Mouse (Mus musculus) lung, postnatal 0 days (tissue): ENCODE measurements at regions not wholly inside any gene's neighbourhood (a gene's known extent, or its start where the extent isn't known, plus 50 kb on each side); places are given as distances from the start of the nearest gene placed in this dataset.
A peak's percentile ranks its signal among the peaks of the same experiment; 100 is the strongest.

ENCODE experiments used
- ATAC-seq: fragments of 200-750 bp; cut with Nextera tagmentation; 2 replicates; pipeline ENCODE4 v1.8.0; 2017; ENCODE audit warnings: moderate library complexity
- DNase-seq: peaks from one replicate; pipeline ENCODE4 v3.0.0-alpha.2; 2016; ENCODE audit warnings: low spot score
- H3K27ac ChIP-seq: fragments of 300-500 bp; sonication (generic); 2 replicates; pipeline ENCODE4 v1.5.1; 2014; ENCODE audit warnings: antibody characterized with exemption, mild to moderate bottlenecking, low read length, mixed read lengths
- H3K27me3 ChIP-seq: fragments of 300-500 bp; sonication (generic); replicated peaks from 2 replicates; pipeline ENCODE4 v1.6.1; 2014; ENCODE audit warnings: low read length, mixed read lengths; ENCODE audit not compliant: insufficient read depth
- H3K36me3 ChIP-seq: fragments of 300-500 bp; sonication (generic); 2 replicates; pipeline ENCODE4 v1.6.1; 2014; ENCODE audit warnings: low read length, mixed read lengths; ENCODE audit not compliant: insufficient read depth
- H3K4me1 ChIP-seq: fragments of 300-500 bp; sonication (generic); 2 replicates; pipeline ENCODE4 v1.6.1; 2014; ENCODE audit warnings: antibody characterized with exemption, low read depth, low read length, mixed read lengths; ENCODE audit not compliant: insufficient read depth
- H3K4me2 ChIP-seq: fragments of 300-500 bp; sonication (generic); replicated peaks from 2 replicates; pipeline ENCODE4 v1.6.1; 2014; ENCODE audit warnings: low read depth, mild to moderate bottlenecking, low read length, moderate library complexity, mixed read lengths
- H3K4me3 ChIP-seq: fragments of 300-500 bp; sonication (generic); 2 replicates; pipeline ENCODE4 v1.5.1; 2014; ENCODE audit warnings: low read depth, low read length
- H3K9ac ChIP-seq: fragments of 300-500 bp; sonication (generic); replicated peaks from 2 replicates; pipeline ENCODE4 v1.6.1; 2014; ENCODE audit warnings: low read depth, mild to moderate bottlenecking
- H3K9me3 ChIP-seq: fragments of 300-500 bp; sonication (generic); 2 replicates; pipeline ENCODE4 v1.6.1; 2016; ENCODE audit warnings: low read length, mixed read lengths
- CTCF ChIP-seq: IDR thresholded peaks from 2 replicates; pipeline ENCODE4 v1.5.1; 2016; ENCODE audit warnings: antibody characterized with exemption, mild to moderate bottlenecking
- EP300 ChIP-seq: IDR thresholded peaks from 2 replicates; pipeline ENCODE4 v1.6.1; 2016; ENCODE audit warnings: antibody characterized with exemption, mild to moderate bottlenecking, control low read depth
- WGBS: fragments of 180-500 bp; shearing (Covaris S2); extraction: QIAGEN DNeasy Blood & Tissue Kit; methylation state at CpG from one replicate; pipeline ENCODE4 v1.1.7; 2014; 5-methylcytosine and 5-hydroxymethylcytosine counted together

DNA sequence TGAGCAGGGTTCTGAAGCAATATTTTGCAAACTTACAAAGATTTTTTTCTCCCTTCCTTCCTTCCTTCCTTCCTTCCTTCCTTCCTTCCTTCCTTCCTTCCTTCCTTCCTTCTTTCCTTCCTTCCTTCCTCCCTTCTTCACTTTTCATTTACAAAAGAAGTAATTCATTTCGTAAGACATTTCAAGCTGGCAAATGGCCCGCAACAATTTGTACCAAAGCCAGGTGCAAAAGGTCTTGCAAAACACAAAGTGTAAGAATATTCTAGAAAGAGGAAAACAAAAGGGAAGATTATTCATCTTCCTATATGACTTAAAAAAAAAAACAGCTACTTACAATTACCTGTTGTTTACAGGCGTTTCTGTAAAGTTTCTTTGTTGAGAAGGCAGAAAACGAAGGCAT, 86.3 kb upstream of the Nr2f2 start:
- Histone ChIP-seq H3K27ac (no peak overlapping the region), H3K4me1 (no peaks in the 10 kb centered on the region), H3K9me3 (no peaks in the 10 kb centered on the region), H3K36me3 (no peaks in the 10 kb centered on the region), H3K9ac (no peak overlapping the region), H3K4me3 (no peak overlapping the region), H3K27me3 (no peaks in the 10 kb centered on the region), H3K4me2 (no peak overlapping the region)
- DNase-seq (no peak), ATAC-seq (no peak)
- WGBS: 61% methylated on average over 4 of the region's 4 CpGs
- TF ChIP-seq EP300 (no peak), CTCF (no peak)

DNA sequence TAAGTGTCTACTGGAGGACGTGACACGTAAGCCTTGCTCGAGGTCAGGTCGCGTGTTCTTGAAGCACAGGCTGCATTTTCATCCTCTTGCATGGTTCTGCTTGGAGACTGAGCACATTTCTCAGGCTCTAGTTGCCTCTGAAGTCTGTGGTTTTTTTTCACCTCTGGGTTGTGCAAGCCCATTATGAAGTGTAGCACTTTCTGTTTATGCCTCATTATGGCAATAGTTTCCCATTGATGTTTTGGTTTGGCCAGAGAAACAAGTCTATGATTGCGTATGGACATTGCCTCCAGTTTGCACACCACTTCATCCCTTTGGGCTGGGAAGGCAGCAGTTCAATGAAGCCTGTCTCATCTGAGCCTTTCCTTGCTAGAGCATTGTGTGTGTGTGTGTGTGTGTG, 72.4 kb upstream of the Nr2f2 start:
- Histone ChIP-seq H3K4me2 (no peak overlapping the region), H3K36me3 (no peaks in the 10 kb centered on the region), H3K9me3 (no peaks in the 10 kb centered on the region), H3K4me1 (no peaks in the 10 kb centered on the region), H3K27me3 (no peaks in the 10 kb centered on the region), H3K4me3 (no peak overlapping the region), H3K27ac (no peak overlapping the region), H3K9ac (no peak overlapping the region)
- no peak for TF ChIP-seq EP300
- no peak for TF ChIP-seq CTCF
- WGBS: 77% methylated on average over 6 of the region's 6 CpGs
- DNase-seq (peak; percentile 62), ATAC-seq (peak; percentile 60)

DNA sequence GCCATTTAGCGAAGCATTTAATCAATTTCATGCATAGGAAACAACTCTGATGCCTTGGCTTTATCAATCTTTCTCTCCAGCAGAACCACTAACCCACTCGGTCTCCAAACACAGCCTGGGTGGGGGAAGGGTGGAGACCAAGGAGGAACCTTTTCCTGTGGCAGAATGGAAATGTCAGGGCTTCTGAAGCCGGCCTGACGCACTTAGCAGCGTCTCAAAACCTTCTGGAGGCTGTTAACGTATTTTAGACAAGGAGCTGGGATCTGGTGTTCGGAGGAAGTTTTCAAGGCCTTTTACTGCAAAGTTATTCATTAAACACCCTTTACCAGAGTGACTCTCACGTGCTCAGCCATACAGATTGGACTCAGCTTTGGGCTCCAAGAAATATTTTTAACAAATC, 67.3 kb upstream of the Nr2f2 start:
- H3K27ac ChIP-seq: no peak overlapping the region
- TF ChIP-seq EP300 (no peak), CTCF (no peak)
- H3K36me3 ChIP-seq: no peaks in the 10 kb centered on the region
- 31% methylated on average over 8 of the region's 8 CpGs for WGBS
- H3K4me3 ChIP-seq: no peak overlapping the region
- H3K9ac ChIP-seq: no peak overlapping the region
- no peaks in the 10 kb centered on the region for H3K4me1 ChIP-seq
- no peaks in the 10 kb centered on the region for H3K9me3 ChIP-seq
- DNase-seq (no peak), ATAC-seq (no peak)
- no peak overlapping the region for H3K4me2 ChIP-seq
- no peaks in the 10 kb centered on the region for H3K27me3 ChIP-seq

DNA sequence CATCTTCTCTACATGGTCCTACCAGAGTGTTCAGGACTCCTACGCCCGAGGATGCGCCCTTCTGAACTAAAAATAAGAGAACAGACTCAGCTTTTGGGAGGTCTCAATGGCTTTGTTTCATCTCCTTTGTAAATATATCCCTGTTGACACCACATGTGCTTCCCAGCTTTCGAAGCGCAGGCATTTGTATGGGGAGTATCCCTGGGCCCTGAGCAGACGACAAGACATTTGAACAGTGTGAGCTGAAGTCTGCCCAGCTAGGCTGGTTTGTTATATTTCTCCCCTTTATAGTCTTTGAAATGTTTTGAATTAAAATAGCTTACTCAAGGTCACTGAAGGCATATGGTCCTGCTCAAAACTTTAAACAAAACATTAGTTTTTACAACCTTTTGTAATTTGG, 66.8 kb upstream of the Nr2f2 start:
- TF ChIP-seq EP300 (no peak), CTCF (no peak)

DNA sequence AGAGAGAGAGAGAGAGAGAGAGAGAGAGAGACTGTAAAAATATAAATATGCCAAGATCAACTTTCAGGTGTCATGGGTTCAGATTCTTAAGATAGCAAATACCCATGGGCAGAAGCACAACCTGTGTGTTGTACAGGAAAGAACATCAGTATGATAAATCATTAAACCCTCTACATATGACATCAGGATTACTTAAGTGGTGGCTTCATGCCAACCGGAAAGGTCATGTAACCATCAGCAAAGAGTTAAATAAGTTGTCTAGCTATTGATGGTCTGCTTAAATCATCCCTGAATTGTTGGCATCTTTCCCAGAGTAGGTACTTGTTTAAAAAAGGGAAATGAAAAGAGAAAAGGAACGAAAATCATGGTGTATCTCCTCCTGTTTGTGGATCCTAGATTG, 65.2 kb upstream of the Nr2f2 start:
- ATAC-seq: no peak
- no peak overlapping the region for H3K4me3 ChIP-seq
- no peak for DNase-seq
- no peaks in the 10 kb centered on the region for H3K27me3 ChIP-seq
- no peaks in the 10 kb centered on the region for H3K9me3 ChIP-seq
- no peaks in the 10 kb centered on the region for H3K4me1 ChIP-seq
- H3K27ac ChIP-seq: no peak overlapping the region
- no peak overlapping the region for H3K4me2 ChIP-seq
- H3K36me3 ChIP-seq: no peaks in the 10 kb centered on the region
- TF ChIP-seq EP300 (no peak), CTCF (no peak)
- no peak overlapping the region for H3K9ac ChIP-seq
- WGBS: 41% methylated on average over 2 of the region's 2 CpGs

More for the DNA sequence above, 66.8 kb upstream of the Nr2f2 start:
- no peaks in the 10 kb centered on the region for H3K36me3 ChIP-seq
- whole genome bisulfite sequencing: 74% methylated on average over 6 of the region's 6 CpGs
- H3K4me2 ChIP-seq: no peak overlapping the region
- ATAC-seq: no peak
- no peaks in the 10 kb centered on the region for H3K27me3 ChIP-seq
- no peak overlapping the region for H3K9ac ChIP-seq
- no peak overlapping the region for H3K4me3 ChIP-seq
- no peaks in the 10 kb centered on the region for H3K4me1 ChIP-seq
- H3K9me3 ChIP-seq: no peaks in the 10 kb centered on the region
- no peak for DNase-seq
- H3K27ac ChIP-seq: no peak overlapping the region

DNA sequence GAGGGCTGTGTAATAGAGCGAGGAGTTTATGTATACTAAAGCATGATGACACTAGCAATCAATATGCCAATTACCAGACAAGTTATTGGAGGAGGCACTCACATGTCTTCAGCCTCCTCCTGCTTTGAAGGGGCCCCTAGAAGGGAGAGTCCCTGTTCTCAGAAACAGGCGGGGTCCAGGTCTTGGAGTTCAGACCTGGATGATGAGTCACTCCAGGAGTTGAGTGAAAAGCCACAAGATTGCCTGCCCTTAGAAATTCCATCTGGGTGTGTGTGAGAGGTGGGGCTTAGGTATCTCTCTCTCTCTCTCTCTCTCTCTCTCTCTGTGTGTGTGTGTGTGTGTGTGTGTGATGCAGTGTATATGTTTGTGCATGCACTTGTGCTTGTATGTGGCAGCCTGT, 62.8 kb upstream of the Nr2f2 start:
- no peak overlapping the region for H3K4me2 ChIP-seq
- 31% methylated on average over 2 of the region's 2 CpGs for WGBS
- H3K36me3 ChIP-seq: no peaks in the 10 kb centered on the region
- ATAC-seq (peak; percentile 89), DNase-seq (peak; percentile 73)
- H3K27me3 ChIP-seq: no peaks in the 10 kb centered on the region
- no peaks in the 10 kb centered on the region for H3K9me3 ChIP-seq
- H3K27ac ChIP-seq: no peak overlapping the region
- TF ChIP-seq EP300 (peak; percentile 66; the same call in 1 of the 2 replicates), CTCF (no peak)
- H3K9ac ChIP-seq: no peak overlapping the region
- no peaks in the 10 kb centered on the region for H3K4me1 ChIP-seq
- H3K4me3 ChIP-seq: no peak overlapping the region

DNA sequence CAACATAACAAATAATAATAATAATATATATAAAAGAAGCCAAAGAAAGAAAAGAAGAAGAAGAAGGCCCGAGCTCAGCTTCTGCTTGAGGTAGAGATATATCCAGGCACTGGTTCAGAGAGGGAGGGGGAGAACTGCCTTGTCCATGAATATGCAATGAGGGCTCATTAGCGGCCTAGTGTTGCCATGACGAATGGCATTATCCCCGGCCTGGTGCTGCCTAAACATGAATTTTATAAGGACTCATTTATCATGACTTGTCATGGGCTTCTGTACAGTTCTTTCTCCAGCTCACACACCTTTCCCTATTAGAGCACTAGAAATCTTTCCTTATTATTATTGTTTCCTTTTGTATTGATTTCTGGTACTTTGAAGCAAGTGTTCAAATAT, 57.7 kb upstream of the Nr2f2 start:
- TF ChIP-seq CTCF: no peak
- TF ChIP-seq EP300: no peak
- no peak for ATAC-seq
- 75% methylated on average over 4 of the region's 4 CpGs for WGBS

More for the DNA sequence above, 57.7 kb upstream of the Nr2f2 start:
- no peak overlapping the region for H3K4me3 ChIP-seq
- no peaks in the 10 kb centered on the region for H3K4me1 ChIP-seq
- H3K27ac ChIP-seq: no peak overlapping the region
- no peak for DNase-seq
- H3K9me3 ChIP-seq: no peaks in the 10 kb centered on the region
- no peak overlapping the region for H3K4me2 ChIP-seq
- no peaks in the 10 kb centered on the region for H3K36me3 ChIP-seq
- H3K9ac ChIP-seq: no peak overlapping the region
- no peaks in the 10 kb centered on the region for H3K27me3 ChIP-seq
